Mouse (Mus musculus): Measurements from ENCODE around the gene Nup188.

DNA sequence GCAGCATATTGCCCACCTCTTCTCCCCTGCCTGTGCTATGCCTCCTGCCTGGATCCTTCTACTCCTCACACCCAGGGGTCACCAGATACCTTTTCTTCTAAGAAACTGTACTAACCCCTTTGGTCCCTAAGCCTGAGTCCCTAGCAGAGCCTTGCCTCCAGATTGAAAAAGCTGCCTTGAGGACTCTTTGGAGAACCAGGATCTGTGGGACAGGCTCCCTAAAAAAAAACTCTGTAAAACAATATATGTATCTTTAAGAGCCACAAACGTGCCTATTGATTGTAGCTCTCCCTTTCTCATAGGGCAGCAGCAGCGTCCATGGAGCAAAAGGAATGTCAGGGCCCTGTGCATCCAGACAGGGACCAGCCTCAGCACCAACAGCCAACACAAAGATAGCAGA lies 45.9 kb upstream of the Nup188 start, which contains the start of gene Gm28035:
- TF ChIP-seq CTCF (IDR thresholded peaks at IDR 0.05; ENCODE audit: borderline replicate concordance, insufficient read depth, low read length), result no peak
- no peak for TF ChIP-seq POLR2A (IDR thresholded peaks at IDR 0.05; ENCODE audit: low read depth, low read length)

Measured in embryonic fibroblast, embryonic 13.5 days (primary cell).